Mouse (Mus musculus): Measurements from ENCODE around the gene 1700029P11Rik.

1700029P11Rik gene

GRCm38 (mm10) chr15:81980321-81980720 lies at the start of gene 1700029P11Rik:
TSS of gene 1700029P11Rik (plus strand) at chr15:81980540.
- no peak for DNase-seq (ENCODE audit: low spot score in 2 of 2)

- DNase-seq (ENCODE audit: low spot score in 2 of 2): no peak
Observed at GRCm38 (mm10) chr15:81932951-81933470, 47.3 kb upstream of the 1700029P11Rik start.

- DNase-seq (ENCODE audit: low spot score in 2 of 2): no peak
Observed at GRCm38 (mm10) chr15:81933986-81934385, 46.4 kb upstream of the 1700029P11Rik start.

GRCm38 (mm10) chr15:81935869-81936637 lies 44.3 kb upstream of the 1700029P11Rik start:
- DNase-seq (ENCODE audit: low spot score in 2 of 2): no peak

GRCm38 (mm10) chr15:81936679-81937078 lies 43.7 kb upstream of the 1700029P11Rik start, which contains the start of gene Csdc2:
TSS of gene Csdc2 (plus strand) at chr15:81936759.
- no peak for DNase-seq (ENCODE audit: low spot score in 2 of 2)

GRCm38 (mm10) chr15:81937098-81937972 lies 43.0 kb upstream of the 1700029P11Rik start:
- no peak for DNase-seq (ENCODE audit: low spot score in 2 of 2)

GRCm38 (mm10) chr15:81938246-81938645 lies 42.1 kb upstream of the 1700029P11Rik start:
- DNase-seq (ENCODE audit: low spot score in 2 of 2): no peak

- DNase-seq (ENCODE audit: low spot score in 2 of 2): no peak
Observed at GRCm38 (mm10) chr15:81939157-81939715, 41.1 kb upstream of the 1700029P11Rik start.

- no peak for DNase-seq (ENCODE audit: low spot score in 2 of 2)
Observed at GRCm38 (mm10) chr15:81939774-81940173, 40.6 kb upstream of the 1700029P11Rik start.

- DNase-seq (ENCODE audit: low spot score in 2 of 2): no peak
Observed at GRCm38 (mm10) chr15:81940219-81940618, 40.1 kb upstream of the 1700029P11Rik start.

- no peak for DNase-seq (ENCODE audit: low spot score in 2 of 2)
Observed at GRCm38 (mm10) chr15:81941010-81941409, 39.3 kb upstream of the 1700029P11Rik start.

GRCm38 (mm10) chr15:81943176-81943749 lies 37.1 kb upstream of the 1700029P11Rik start:
- DNase-seq (ENCODE audit: low spot score in 2 of 2): no peak

GRCm38 (mm10) chr15:81949076-81949475 lies 31.3 kb upstream of the 1700029P11Rik start:
- no peak for DNase-seq (ENCODE audit: low spot score in 2 of 2)

GRCm38 (mm10) chr15:81949476-81950131 lies 30.7 kb upstream of the 1700029P11Rik start:
- DNase-seq (ENCODE audit: low spot score in 2 of 2): no peak

- DNase-seq (ENCODE audit: low spot score in 2 of 2): no peak
Observed at GRCm38 (mm10) chr15:81950716-81951115, 29.6 kb upstream of the 1700029P11Rik start.

- no peak for DNase-seq (ENCODE audit: low spot score in 2 of 2)
Observed at GRCm38 (mm10) chr15:81951159-81951558, 29.2 kb upstream of the 1700029P11Rik start.

- no peak for DNase-seq (ENCODE audit: low spot score in 2 of 2)
Observed at GRCm38 (mm10) chr15:81952310-81952709, 28.0 kb upstream of the 1700029P11Rik start.

- DNase-seq (ENCODE audit: low spot score in 2 of 2): no peak
Observed at GRCm38 (mm10) chr15:81954151-81954583, 26.2 kb upstream of the 1700029P11Rik start.

GRCm38 (mm10) chr15:81954716-81955115 lies 25.6 kb upstream of the 1700029P11Rik start:
- DNase-seq (ENCODE audit: low spot score in 2 of 2): no peak

GRCm38 (mm10) chr15:81955414-81955813 lies 24.9 kb upstream of the 1700029P11Rik start:
- DNase-seq (ENCODE audit: low spot score in 2 of 2): no peak

GRCm38 (mm10) chr15:81956457-81956856 lies 23.9 kb upstream of the 1700029P11Rik start:
- DNase-seq (ENCODE audit: low spot score in 2 of 2): no peak
